7 mouse cellular contexts compared by ENCODE assay signal in genomic region chr7:101412796-101413195, GRCm38 (mm10). TPM values are rescaled to one million over a fixed set of nuclear protein-coding genes. Genes with fewer than 3 reads are reported as not detected.
DNase-seq lines count a peak whose midpoint lies in the region; ATAC-seq lines count a peak whose summit lies in the region.

No protein-coding gene starts in this region.

- no peak overlapping the region for H3K27ac ChIP-seq in intestine, embryonic 16.5 days (ENCODE audit: low read length)
- H3K27ac ChIP-seq in midbrain, embryonic 14.5 days (replicated peaks; ENCODE audit: low read depth, low read length): no peak overlapping the region

- peak; percentile 80 for DNase-seq in adipocyte (ENCODE audit: low spot score)
- DNase-seq in cerebellum, postnatal 4 days (ENCODE audit: low spot score in 2 of 2): peak; percentile 84 to 88
- DNase-seq in gastrocnemius, postnatal 10 days: peak; percentile 90
- DNase-seq in left cerebral cortex, postnatal 4 days: peak; percentile 92
- peak; percentile 90 for DNase-seq in midbrain, embryonic 14.5 days
- peak; percentile 75 for DNase-seq in spleen, adult 12 weeks (ENCODE audit: low spot score)

- H3K4me3 ChIP-seq in intestine, embryonic 16.5 days (ENCODE audit: low read length): no peak overlapping the region
- no peak overlapping the region for H3K4me3 ChIP-seq in midbrain, embryonic 14.5 days (replicated peaks; ENCODE audit: low read depth, low read length)

- peaks cover 19% of the 10 kb centered on the region for H3K36me3 ChIP-seq in intestine, embryonic 16.5 days (ENCODE audit: control insufficient read depth, insufficient read depth, low read length)
- H3K36me3 ChIP-seq in midbrain, embryonic 14.5 days (ENCODE audit: control insufficient read depth, insufficient read depth, low read length): no peaks in the 10 kb centered on the region

- intact Hi-C loops in left cerebral cortex, postnatal 4 days (cut with DNase I): loop anchor here (10.0 kb wide), 1 partner anchor 212 kb away; no protein-coding TSS in a partner anchor

- no peak overlapping the region for H3K4me2 ChIP-seq in intestine, embryonic 16.5 days (ENCODE audit: low read depth, low read length)
- no peak overlapping the region for H3K4me2 ChIP-seq in midbrain, embryonic 14.5 days (ENCODE audit: low read length)

- no peak overlapping the region for H3K9ac ChIP-seq in intestine, embryonic 16.5 days (ENCODE audit: low read depth, low read length)
- no peak overlapping the region for H3K9ac ChIP-seq in midbrain, embryonic 14.5 days (replicated peaks; ENCODE audit: low read length)

- H3K27me3 ChIP-seq in intestine, embryonic 16.5 days (replicated peaks; ENCODE audit: control insufficient read depth, insufficient read depth, low read length): no peaks in the 10 kb centered on the region
- peaks cover 4% of the 10 kb centered on the region; the same call in 1 of the 2 replicates for H3K27me3 ChIP-seq in midbrain, embryonic 14.5 days (ENCODE audit: control insufficient read depth, insufficient read depth, low read length)

- no peaks in the 10 kb centered on the region for H3K9me3 ChIP-seq in intestine, embryonic 16.5 days (ENCODE audit: control insufficient read depth, low read length)
- H3K9me3 ChIP-seq in midbrain, embryonic 14.5 days (ENCODE audit: control insufficient read depth, low read length): no peaks in the 10 kb centered on the region

- ATAC-seq in intestine, embryonic 16.5 days: peak; percentile 38
- ATAC-seq in midbrain, embryonic 14.5 days (ENCODE audit: low FRiP score, low TSS enrichment): peak; percentile 44

- peaks cover 15% of the 10 kb centered on the region for H3K4me1 ChIP-seq in intestine, embryonic 16.5 days (ENCODE audit: control insufficient read depth, insufficient read depth, low read length)
- peaks cover 13% of the 10 kb centered on the region for H3K4me1 ChIP-seq in midbrain, embryonic 14.5 days (ENCODE audit: control insufficient read depth, insufficient read depth, low read length)

RNA-seq across cellular contexts. Expression of gene Gm45837, which starts 2.1 kb away (rescaled TPM):
- 1 to 10 TPM in 1 of 2 experiments, not detected in 1; 4.7 TPM for total RNA-seq in gastrocnemius, postnatal 10 days (2021)
- not detected in 2 replicates for polyA plus RNA-seq in intestine, embryonic 16.5 days (2015; fragmentation: Nextera tagmentation; extraction: Ambion mirVana)
- 1 to 10 TPM in 1 of 2 experiments, not detected in 1; 6.6 TPM for total RNA-seq in left cerebral cortex, postnatal 4 days (2021)
- polyA plus RNA-seq in midbrain, embryonic 14.5 days (2014; fragmentation: Nextera tagmentation; extraction: Ambion mirVana): not detected in 2 replicates

RNA-seq across cellular contexts. Expression of gene Pde2a, which starts 8.7 kb away (rescaled TPM):
- 10 to 100 TPM; 48.2 to 48.4 TPM for total RNA-seq in gastrocnemius, postnatal 10 days (2021)
- 23.0 and 23.5 TPM in 2 replicates for polyA plus RNA-seq in intestine, embryonic 16.5 days (2015; fragmentation: Nextera tagmentation; extraction: Ambion mirVana)
- total RNA-seq in left cerebral cortex, postnatal 4 days (2021): 100 to 1,000 TPM; 173 to 179 TPM
- 23.0 and 25.7 TPM in 2 replicates for polyA plus RNA-seq in midbrain, embryonic 14.5 days (2014; fragmentation: Nextera tagmentation; extraction: Ambion mirVana)
